Mouse (Mus musculus): ENCODE results near the gene Cep68.

Cep68 gene

GRCm38 (mm10) chr11:20204870-20205446 is 44.3 kb downstream of the Cep68 start:
- in situ Hi-C loops (cut with MboI, MseI) = loop anchor here (5.0 kb wide), 1 partner anchor 882 kb away; no protein-coding TSS in a partner anchor

GRCm38 (mm10) chr11:20204321-20204720 is 44.9 kb downstream of the Cep68 start:
- in situ Hi-C loops (cut with MboI, MseI) = loop anchor here (5.0 kb wide), 1 partner anchor 883 kb away; no protein-coding TSS in a partner anchor

GRCm38 (mm10) chr11:20202299-20203011 is 46.8 kb downstream of the Cep68 start:
- in situ Hi-C loops (cut with MboI, MseI) = loop anchor here (5.0 kb wide), 1 partner anchor 885 kb away; no protein-coding TSS in a partner anchor

GRCm38 (mm10) chr11:20201661-20202101 is 47.5 kb downstream of the Cep68 start:
- in situ Hi-C loops (cut with MboI, MseI) = loop anchor here (5.0 kb wide), 1 partner anchor 886 kb away; no protein-coding TSS in a partner anchor

GRCm38 (mm10) chr11:20200713-20201575 is 48.3 kb downstream of the Cep68 start, which contains the start of gene Rab1a:
Gene Rab1a, plus strand, starts transcription at chr11:20201432.
- in situ Hi-C loops (cut with MboI, MseI) = loop anchor here (5.0 kb wide), 1 partner anchor 886 kb away; no protein-coding TSS in a partner anchor

- in situ Hi-C loops (cut with MboI, MseI) = no loop called here
Observed at GRCm38 (mm10) chr11:20193100-20193736, 56.0 kb downstream of the Cep68 start.

- in situ Hi-C loops (cut with MboI, MseI) = loop anchor here (5.0 kb wide), 1 partner anchor 35 kb away; no protein-coding TSS in a partner anchor
Observed at GRCm38 (mm10) chr11:20187271-20187670, 62.0 kb downstream of the Cep68 start.

Measured in T-helper 2 cell (primary cell).